Mouse (Mus musculus): ENCODE data around the gene Cald1.

GRCm38 (mm10) chr6:34731529-34731928 is 133.2 kb downstream of the Cald1 start:
- TF ChIP-seq EP300 (IDR thresholded peaks at IDR 0.05; ENCODE audit: low read depth) (no peak), CTCF (IDR thresholded peaks at IDR 0.05; ENCODE audit: low read depth) (no peak)
